Mouse (Mus musculus): Measurements from ENCODE around the gene Fibin.

Fibin gene

GRCm38 (mm10) chr2:110313305-110313824 lies 49.6 kb downstream of the Fibin start:
- DNase-seq = no peak

Data from heart, adult 11 months (tissue).